Mouse (Mus musculus): ENCODE data around the gene Pam16.

Pam16 gene

GRCm38 (mm10) chr16:4624481-4625110 is at the start of gene Pam16:
Gene Pam16, minus strand, starts transcription at chr16:4624988.
- peak; percentile 90 for DNase-seq

GRCm38 (mm10) chr16:4674091-4674490 is 49.3 kb upstream of the Pam16 start:
- DNase-seq = no peak

- DNase-seq = no peak
These were observed 45.5 kb upstream of the Pam16 start for GRCm38 (mm10) chr16:4670317-4670716.

GRCm38 (mm10) chr16:4667190-4667808 is 42.5 kb upstream of the Pam16 start:
- DNase-seq = peak; percentile 83

GRCm38 (mm10) chr16:4665726-4666125 is 40.9 kb upstream of the Pam16 start:
- DNase-seq = no peak

GRCm38 (mm10) chr16:4663806-4664205 is 39.0 kb upstream of the Pam16 start:
- no peak for DNase-seq

- no peak for DNase-seq
These were observed 36.8 kb upstream of the Pam16 start for GRCm38 (mm10) chr16:4661605-4662004.

GRCm38 (mm10) chr16:4659326-4659725 is 34.5 kb upstream of the Pam16 start:
- no peak for DNase-seq

- DNase-seq = no peak
These were observed 34.0 kb upstream of the Pam16 start for GRCm38 (mm10) chr16:4658781-4659245.

- DNase-seq = no peak
These were observed 31.8 kb upstream of the Pam16 start for GRCm38 (mm10) chr16:4656571-4657081.

GRCm38 (mm10) chr16:4655764-4656570 is 31.2 kb upstream of the Pam16 start:
- DNase-seq = no peak

GRCm38 (mm10) chr16:4655251-4655734 is 30.5 kb upstream of the Pam16 start:
- DNase-seq = no peak

GRCm38 (mm10) chr16:4654706-4655105 is 29.9 kb upstream of the Pam16 start:
- DNase-seq = peak; percentile 44

GRCm38 (mm10) chr16:4652707-4653416 is 28.1 kb upstream of the Pam16 start:
- DNase-seq = peak; percentile 74

- no peak for DNase-seq
These were observed 26.8 kb upstream of the Pam16 start for GRCm38 (mm10) chr16:4651624-4652023.

GRCm38 (mm10) chr16:4651081-4651480 is 26.3 kb upstream of the Pam16 start:
- DNase-seq = no peak

- no peak for DNase-seq
These were observed 25.4 kb upstream of the Pam16 start for GRCm38 (mm10) chr16:4650161-4650560.

GRCm38 (mm10) chr16:4649692-4650091 is 24.9 kb upstream of the Pam16 start:
- DNase-seq = no peak

- DNase-seq = no peak
These were observed 24.4 kb upstream of the Pam16 start for GRCm38 (mm10) chr16:4649211-4649610.

- DNase-seq = no peak
These were observed 23.7 kb upstream of the Pam16 start for GRCm38 (mm10) chr16:4648416-4649023.

- no peak for DNase-seq
These were observed 22.9 kb upstream of the Pam16 start for GRCm38 (mm10) chr16:4647651-4648141.

- DNase-seq = no peak
These were observed 22.0 kb upstream of the Pam16 start for GRCm38 (mm10) chr16:4646831-4647230.
